Mouse (Mus musculus) c-Kit-positive CD71-negative TER-119-negative erythroid progenitor cells, embryonic 14.5 days (primary cell): ENCODE measurements around the gene Entpd6.

Experiments used
- DNase-seq: peaks from one replicate; pipeline ENCODE4 v3.0.0-alpha.2; 2013; ENCODE audit warnings: low read depth

The Entpd6 gene

DNA sequence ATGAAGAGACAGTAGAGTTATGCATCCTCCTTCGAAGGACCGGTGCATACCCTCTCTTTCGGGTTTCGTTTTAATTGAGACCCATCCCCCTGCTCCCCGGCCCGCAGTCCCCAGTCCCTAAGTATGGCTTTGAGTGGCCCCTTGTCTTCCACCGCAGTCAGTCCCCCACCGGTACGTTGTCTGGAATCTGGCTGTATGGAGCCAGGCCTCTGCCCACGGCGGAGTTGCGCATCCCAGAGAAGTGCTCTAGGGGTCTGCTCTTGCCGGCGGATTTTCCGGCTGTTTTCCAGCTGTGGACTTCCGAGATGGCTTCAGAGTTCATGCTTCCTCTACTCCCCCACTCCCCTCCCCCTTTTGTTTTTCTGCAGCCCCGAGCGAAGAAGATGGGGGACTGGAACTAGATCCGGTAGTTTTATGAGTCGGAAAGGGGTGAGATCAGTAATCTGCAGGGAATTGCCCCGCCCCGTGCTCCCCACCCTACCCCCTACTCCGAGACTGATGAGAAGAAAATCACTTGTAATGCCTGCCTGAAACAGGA lies 38.5 kb downstream of the Entpd6 start:
- no peak for DNase-seq

DNA sequence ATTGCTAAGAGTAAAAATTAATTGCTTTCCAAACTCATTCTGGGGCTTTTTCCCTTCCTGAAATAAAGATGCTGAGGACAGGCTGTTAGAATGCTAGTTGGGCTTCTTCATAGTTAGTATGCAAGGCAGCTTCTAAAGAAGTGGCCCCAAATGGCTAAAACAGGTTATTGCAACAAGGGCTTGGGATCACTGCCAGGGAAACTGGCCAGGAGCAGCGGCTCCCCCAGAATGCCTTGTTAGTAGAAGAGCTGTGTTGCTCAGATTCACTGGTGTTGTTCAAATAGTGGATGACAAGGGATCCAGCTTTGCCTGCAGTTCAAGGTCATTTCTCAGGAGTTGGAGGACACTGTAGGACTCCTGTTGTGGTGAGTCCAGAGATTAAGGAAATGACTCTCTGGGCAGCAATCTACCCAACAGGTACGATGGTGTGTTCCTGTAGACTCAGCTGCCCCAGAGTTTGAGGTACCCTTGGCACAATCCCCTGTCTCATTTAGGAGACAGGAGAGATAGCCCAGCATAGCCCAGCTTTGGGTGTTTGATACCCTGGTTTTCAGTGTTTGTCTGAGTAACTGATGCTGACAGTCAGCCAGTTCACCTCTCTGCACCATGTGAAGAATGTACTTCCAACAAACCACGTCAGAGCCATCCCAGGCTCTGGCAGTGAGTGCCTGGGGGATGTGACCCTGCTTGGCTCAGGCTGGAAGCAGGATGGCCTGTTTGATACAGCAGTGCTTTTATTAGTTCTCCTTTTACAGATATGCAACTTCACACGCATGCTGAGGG lies 40.1 kb downstream of the Entpd6 start:
- no peak for DNase-seq

DNA sequence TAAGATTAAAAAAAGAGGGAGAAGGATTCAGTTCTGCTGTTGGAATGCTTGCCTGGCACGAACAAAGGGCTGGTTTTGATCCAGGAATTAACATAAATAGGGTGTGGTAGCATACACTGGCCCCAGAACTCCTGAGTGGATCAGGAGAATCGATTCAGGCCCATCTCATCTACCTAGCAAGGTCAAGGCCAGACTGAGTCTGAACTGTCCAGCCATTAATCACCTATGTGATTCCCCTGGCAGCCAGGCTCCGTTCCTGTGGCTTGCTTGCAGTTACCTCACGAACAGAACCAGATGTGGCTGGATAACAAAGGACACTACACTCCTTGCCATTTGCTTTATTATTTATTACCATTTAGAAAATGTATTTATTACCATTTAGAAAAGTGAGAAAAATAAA lies 44.5 kb downstream of the Entpd6 start:
- DNase-seq: no peak

DNA sequence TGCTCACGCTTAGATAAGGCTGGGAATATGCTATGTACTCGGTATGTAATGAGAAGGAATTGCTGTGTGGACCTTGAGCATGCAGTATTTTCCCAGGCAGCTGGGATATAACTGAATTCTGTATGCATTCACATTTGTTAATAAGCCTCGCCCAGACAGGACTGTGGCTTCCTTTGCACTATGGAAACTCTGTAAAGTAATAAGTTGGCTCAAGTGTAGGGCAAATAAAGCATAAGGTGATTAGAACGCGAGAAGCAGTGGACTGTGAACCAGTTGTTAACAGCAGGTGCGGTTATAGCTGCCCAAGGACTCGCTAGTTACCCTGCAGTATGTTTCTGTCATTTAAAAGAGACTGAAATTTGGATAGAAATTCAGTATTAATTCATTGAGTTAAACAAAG lies 49.2 kb downstream of the Entpd6 start:
- DNase-seq: no peak

DNA sequence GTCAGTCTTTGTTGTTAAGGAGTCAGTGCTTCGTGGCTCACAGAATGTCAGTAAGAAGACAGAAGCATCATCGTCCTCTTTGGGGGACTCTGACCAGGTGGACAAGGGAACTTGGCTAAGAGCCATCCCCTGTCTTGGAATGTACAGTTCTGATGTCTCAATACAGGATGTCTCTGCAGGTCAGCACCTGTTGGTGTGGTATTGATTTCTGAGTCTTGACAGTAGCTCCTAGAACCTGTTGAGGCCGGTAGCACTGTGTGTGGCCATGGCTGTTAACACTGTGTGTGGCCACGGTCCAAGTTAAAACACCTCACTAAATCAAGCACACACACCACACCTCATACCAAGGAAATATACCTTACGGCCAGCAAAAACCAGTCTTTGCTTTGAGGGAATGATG lies 51.8 kb downstream of the Entpd6 start:
- no peak for DNase-seq

DNA sequence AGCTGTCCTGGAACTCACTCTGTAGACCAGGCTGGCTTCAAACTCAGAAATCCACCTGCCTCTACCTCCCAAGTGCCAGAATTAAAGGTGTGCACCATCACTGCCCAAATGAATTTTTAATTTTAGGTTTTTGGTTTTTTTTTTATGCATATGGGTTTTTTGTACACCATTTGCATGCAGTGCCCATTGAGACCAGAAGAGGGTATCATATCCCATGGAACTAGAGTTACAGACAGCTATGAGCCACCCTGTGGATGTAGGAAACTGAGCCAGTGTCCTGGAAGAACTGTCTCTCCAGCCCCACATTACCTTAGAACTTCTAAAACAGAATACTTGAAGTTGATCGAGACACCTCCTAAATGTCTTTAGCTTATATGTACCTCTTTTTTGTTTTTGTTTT lies 54.2 kb downstream of the Entpd6 start:
- no peak for DNase-seq

DNA sequence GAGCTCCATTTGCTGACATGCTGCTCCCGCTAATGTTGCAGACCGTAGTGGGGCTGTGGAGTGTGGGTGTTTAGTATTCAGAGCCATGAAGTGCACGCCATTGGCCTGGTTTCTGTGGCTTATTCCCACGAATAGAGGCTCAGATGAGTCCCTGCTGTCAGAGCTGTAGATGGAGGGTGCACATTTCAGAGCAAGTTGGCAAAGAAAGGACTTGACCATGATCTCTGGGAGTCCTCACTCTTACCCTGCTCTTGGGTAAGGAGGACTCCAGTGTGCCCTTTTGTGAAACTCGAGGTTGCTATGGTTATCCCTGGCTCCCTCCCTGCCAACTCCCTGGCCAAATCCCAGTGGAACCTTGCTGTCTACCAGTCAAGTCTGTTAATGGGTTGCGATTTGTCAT lies 59.5 kb downstream of the Entpd6 start:
- DNase-seq: no peak

DNA sequence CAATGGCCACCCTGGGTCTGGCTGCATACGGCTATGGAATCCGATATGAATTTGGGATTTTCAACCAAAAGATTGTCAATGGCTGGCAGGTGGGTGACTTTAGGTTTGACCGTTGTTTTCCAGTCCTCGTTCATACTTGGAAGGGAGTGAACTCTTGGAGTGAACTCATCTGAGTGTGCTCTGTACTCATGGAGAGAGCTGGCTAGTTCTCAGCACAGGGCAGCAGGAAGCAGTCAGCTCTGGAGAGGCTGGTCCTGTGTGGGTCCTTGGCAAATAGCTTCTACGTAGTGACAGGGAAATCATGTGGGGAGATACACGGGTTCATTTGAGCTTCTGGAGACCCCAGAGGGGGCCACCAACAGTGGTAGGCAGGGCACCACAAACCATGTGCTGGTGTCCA lies 60.0 kb downstream of the Entpd6 start:
- no peak for DNase-seq

DNA sequence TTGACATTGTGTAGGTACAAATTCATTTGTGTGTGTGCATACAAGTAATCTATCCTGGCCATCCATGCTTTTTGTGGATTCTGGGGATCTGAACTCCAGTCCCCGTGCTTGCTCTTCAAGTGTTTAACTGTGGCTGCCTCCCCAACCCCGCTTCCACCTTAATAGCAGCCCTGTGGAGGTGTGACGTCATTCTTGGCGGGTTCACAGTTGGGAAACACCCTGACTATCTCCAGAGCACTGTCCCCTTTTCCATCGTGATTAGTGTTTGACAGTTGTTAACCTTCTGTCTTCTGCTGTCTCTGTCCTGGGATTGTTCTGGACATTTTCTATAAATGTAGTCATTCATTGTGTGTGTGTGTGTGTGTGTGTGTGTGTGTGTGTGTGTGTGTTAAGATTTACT lies 61.8 kb downstream of the Entpd6 start:
- no peak for DNase-seq

DNA sequence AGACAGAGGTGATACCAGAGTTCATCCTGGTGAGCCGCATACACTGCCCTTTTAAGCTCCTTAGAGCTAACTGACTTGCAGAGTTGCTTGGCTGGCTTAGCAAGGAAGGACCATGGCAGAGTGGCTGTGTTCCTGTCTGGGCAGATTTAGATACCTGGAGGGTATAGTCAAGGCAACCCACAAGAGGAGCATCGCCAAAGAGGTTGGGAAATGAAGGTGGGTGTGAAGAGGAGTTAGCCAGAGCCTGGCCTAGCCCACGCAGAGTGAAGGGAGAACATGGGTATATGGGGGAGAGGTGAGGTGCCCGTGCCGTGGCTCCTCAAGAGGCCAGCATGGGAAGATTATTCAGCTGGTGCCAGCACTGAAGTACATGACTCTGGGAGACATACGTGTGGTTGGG lies 64.0 kb downstream of the Entpd6 start:
- DNase-seq: no peak

DNA sequence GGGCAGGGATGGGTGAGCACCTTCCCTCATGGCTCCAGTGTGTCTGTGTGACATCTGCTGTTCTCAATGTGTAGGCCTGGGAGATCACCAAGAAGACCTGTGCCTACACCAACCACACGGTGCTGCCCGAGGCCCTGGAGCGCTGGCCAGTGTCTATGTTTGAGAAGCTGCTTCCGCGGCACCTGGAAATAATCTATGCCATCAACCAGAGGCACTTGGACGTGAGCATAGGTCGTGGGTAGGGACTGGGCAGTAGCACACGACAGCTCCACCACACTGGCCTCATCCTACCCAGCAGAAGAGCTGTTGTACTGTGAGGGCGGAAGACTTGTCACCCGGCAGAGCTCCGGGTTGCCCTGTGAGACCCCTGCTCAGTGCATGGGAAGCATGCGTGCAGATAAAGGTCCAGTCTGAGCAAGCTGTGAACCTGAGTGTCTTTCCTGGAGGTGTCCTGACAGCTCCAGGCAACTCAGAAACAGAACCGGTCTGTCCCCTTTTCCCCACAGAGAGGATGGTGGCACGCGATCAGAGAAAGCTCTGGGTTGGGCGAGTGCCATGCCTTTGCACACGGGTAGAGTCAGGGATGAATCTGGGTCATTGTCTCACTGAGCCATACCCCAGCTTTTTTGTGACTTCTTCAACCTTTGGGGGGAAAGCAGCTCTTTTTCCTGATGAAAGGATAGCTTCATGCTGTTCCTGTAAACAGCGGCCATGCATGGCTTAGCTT lies 68.0 kb downstream of the Entpd6 start:
- no peak for DNase-seq

DNA sequence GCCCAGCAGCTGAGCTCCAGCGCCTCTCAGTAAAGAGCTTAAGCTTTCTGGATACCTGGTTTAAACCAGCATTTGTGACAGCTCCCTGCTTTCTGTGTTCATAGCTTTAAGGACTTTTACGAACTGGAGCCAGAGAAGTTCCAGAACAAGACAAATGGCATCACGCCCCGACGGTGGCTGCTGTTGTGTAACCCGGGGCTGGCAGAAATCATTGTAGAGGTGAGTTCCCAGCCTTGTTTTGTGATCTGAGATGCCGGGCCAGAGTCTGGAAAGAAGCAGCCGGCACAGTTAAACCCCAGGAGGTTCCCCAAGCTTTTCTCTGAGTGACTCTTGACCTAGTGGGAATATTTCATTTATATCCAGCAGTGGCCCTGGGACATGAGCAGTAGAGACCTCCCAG lies 69.9 kb downstream of the Entpd6 start:
- no peak for DNase-seq

DNA sequence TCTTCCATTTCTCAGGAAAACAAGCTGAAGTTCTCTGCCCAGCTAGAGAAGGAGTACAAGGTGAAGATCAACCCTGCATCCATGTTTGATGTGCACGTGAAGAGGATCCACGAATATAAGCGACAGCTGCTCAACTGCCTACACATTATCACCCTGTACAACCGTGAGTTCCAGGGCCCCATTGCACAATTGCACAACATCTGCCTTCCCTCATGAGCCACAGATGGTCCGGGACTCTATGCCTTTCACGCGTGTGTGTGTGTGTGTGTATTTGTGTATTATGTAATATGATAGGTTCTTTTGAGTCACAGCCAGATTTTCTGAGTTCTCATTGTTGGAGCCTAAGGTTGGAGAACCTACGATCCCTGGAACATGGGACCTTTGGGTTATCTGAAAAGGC lies 71.9 kb downstream of the Entpd6 start:
- DNase-seq: no peak
